Mouse (Mus musculus) heart, embryonic 15.5 days (tissue): Measurements from ENCODE around the gene Adat1. TPM values are rescaled to one million over a fixed set of nuclear protein-coding genes. Genes with fewer than 3 reads are reported as not detected.

Source experiments
- ATAC-seq: fragments of 200-750 bp; cut with Nextera tagmentation; replicated peaks from 2 replicates; pipeline ENCODE4 v1.8.0; 2017; ENCODE audit warnings: low read depth, moderate TSS enrichment; ENCODE audit not compliant: insufficient number of reproducible peaks, insufficient read depth, low FRiP score
- H3K27ac ChIP-seq: fragments of 300-500 bp; sonication (generic); 2 replicates; pipeline ENCODE4 v1.5.1; 2015; ENCODE audit warnings: mild to moderate bottlenecking, inconsistent platforms
- H3K27me3 ChIP-seq: fragments of 300-500 bp; sonication (generic); 2 replicates; pipeline ENCODE4 v1.6.1; 2015; ENCODE audit warnings: inconsistent platforms
- H3K36me3 ChIP-seq: fragments of 300-500 bp; sonication (generic); 2 replicates; pipeline ENCODE4 v1.6.1; 2015; ENCODE audit warnings: mild to moderate bottlenecking, inconsistent platforms
- H3K4me1 ChIP-seq: fragments of 300-500 bp; sonication (generic); replicated peaks from 2 replicates; pipeline ENCODE4 v1.6.1; 2015; ENCODE audit warnings: inconsistent platforms
- H3K4me2 ChIP-seq: fragments of 300-500 bp; sonication (generic); 2 replicates; pipeline ENCODE4 v1.6.1; 2015; ENCODE audit warnings: inconsistent platforms, mild to moderate bottlenecking, moderate library complexity
- H3K4me3 ChIP-seq: fragments of 300-500 bp; sonication (generic); 2 replicates; pipeline ENCODE4 v1.5.1; 2015; ENCODE audit warnings: mild to moderate bottlenecking, inconsistent platforms
- H3K9ac ChIP-seq: fragments of 300-500 bp; sonication (generic); 2 replicates; pipeline ENCODE4 v1.6.1; 2015; ENCODE audit warnings: mild to moderate bottlenecking, inconsistent platforms
- H3K9me3 ChIP-seq: fragments of 300-500 bp; sonication (generic); replicated peaks from 2 replicates; pipeline ENCODE4 v1.6.1; 2016; ENCODE audit warnings: inconsistent platforms
- WGBS: fragments of 180-500 bp; shearing (Covaris S2); methylation state at CpG from one replicate; pipeline ENCODE4 v1.1.7; 2015; ENCODE audit warnings: mixed read lengths; 5-methylcytosine and 5-hydroxymethylcytosine counted together
- polyA plus RNA-seq: library from polyadenylated mRNA; unstranded; fragments of >200 nt; fragmentation: Nextera tagmentation; extraction: Ambion mirVana; gene quantifications from 2 replicates; pipeline ENCODE4 v1.2.1, GENCODE M21; 2015

The Adat1 gene
- polyA plus RNA-seq, 1 experiment from 2014 or later = 4.8 TPM

- Histone ChIP-seq H3K36me3 (peaks cover 52% of the 10 kb centered on the region), H3K9me3 (no peaks in the 10 kb centered on the region)
Observed at GRCm38 (mm10) chr8:112005601-112006000, 13.5 kb upstream of the Adat1 start.

GRCm38 (mm10) chr8:112004754-112005153, 12.7 kb upstream of the Adat1 start:
- Histone ChIP-seq H3K9ac (no peak overlapping the region), H3K4me3 (no peak overlapping the region), H3K27ac (no peak overlapping the region), H3K4me2 (no peak overlapping the region), H3K4me1 (no peaks in the 10 kb centered on the region), H3K9me3 (no peaks in the 10 kb centered on the region), H3K36me3 (peaks cover 61% of the 10 kb centered on the region), H3K27me3 (no peaks in the 10 kb centered on the region)
- no peak for ATAC-seq

More at GRCm38 (mm10) chr8:112005601-112006000, 13.5 kb upstream of the Adat1 start:
- Histone ChIP-seq H3K27ac (no peak overlapping the region), H3K4me2 (no peak overlapping the region), H3K4me1 (peaks cover 6% of the 10 kb centered on the region), H3K4me3 (no peak overlapping the region), H3K9ac (no peak overlapping the region), H3K27me3 (no peaks in the 10 kb centered on the region)
- 86% methylated on average over 6 of the region's 6 CpGs for WGBS
- ATAC-seq = no peak

GRCm38 (mm10) chr8:111992703-111993039, 569 bp upstream of the Adat1 start:
- ATAC-seq = no peak
- H3K27me3 ChIP-seq = no peaks in the 10 kb centered on the region
- peak overlapping the region; percentile 95; the same call in 1 of the 2 replicates for H3K4me3 ChIP-seq
- no peaks in the 10 kb centered on the region for H3K9me3 ChIP-seq
- no peak overlapping the region for H3K9ac ChIP-seq
- H3K4me1 ChIP-seq = peaks cover 9% of the 10 kb centered on the region; the same call in 1 of the 2 replicates
- peaks cover 55% of the 10 kb centered on the region for H3K36me3 ChIP-seq
- H3K4me2 ChIP-seq = peak overlapping the region; percentile 83; the same call in 1 of the 2 replicates
- WGBS = 65% methylated on average over 3 of the region's 3 CpGs
- no peak overlapping the region for H3K27ac ChIP-seq

GRCm38 (mm10) chr8:111991278-111991677, 824 bp downstream of the Adat1 start:
- Histone ChIP-seq H3K27ac (no peak overlapping the region), H3K9ac (0 out of 2 replicates have a peak overlapping the region, but pooled peaks have one; percentile 86), H3K4me1 (peaks cover 9% of the 10 kb centered on the region; the same call in 1 of the 2 replicates), H3K27me3 (no peaks in the 10 kb centered on the region), H3K36me3 (peaks cover 43% of the 10 kb centered on the region), H3K9me3 (no peaks in the 10 kb centered on the region), H3K4me3 (peak overlapping the region; percentile 95), H3K4me2 (peak overlapping the region; percentile 83)
- whole genome bisulfite sequencing = 54% methylated on average over 8 of the region's 8 CpGs
- ATAC-seq = no peak

- Histone ChIP-seq H3K4me1 (peaks cover 12% of the 10 kb centered on the region; the same call in 1 of the 2 replicates), H3K27me3 (no peaks in the 10 kb centered on the region), H3K4me2 (no peak overlapping the region), H3K36me3 (peaks cover 30% of the 10 kb centered on the region), H3K9ac (no peak overlapping the region), H3K27ac (no peak overlapping the region), H3K4me3 (no peak overlapping the region), H3K9me3 (no peaks in the 10 kb centered on the region)
- WGBS = 16% methylated on average over 7 of the region's 7 CpGs
- ATAC-seq = no peak; the same call in 1 of the 2 replicates
Observed at GRCm38 (mm10) chr8:111989911-111990310, 2.2 kb downstream of the Adat1 start.

GRCm38 (mm10) chr8:111984511-111984910, 7.6 kb downstream of the Adat1 start:
- H3K9me3 ChIP-seq = no peaks in the 10 kb centered on the region
- H3K27ac ChIP-seq = no peak overlapping the region; the same call in 1 of the 2 replicates
- ATAC-seq = no peak
- no peak overlapping the region for H3K4me3 ChIP-seq
- no peaks in the 10 kb centered on the region for H3K27me3 ChIP-seq
- peaks cover 19% of the 10 kb centered on the region for H3K36me3 ChIP-seq
- no peak overlapping the region for H3K9ac ChIP-seq
- peaks cover 10% of the 10 kb centered on the region; the same call in 1 of the 2 replicates for H3K4me1 ChIP-seq
- no peak overlapping the region for H3K4me2 ChIP-seq
- WGBS = 57% methylated on average over 10 of the region's 10 CpGs

GRCm38 (mm10) chr8:111982116-111982515, 10.0 kb downstream of the Adat1 start:
- 74% methylated on average over 7 of the region's 7 CpGs for WGBS
- no peak for ATAC-seq
- peaks cover 11% of the 10 kb centered on the region; the same call in 1 of the 2 replicates for H3K36me3 ChIP-seq

GRCm38 (mm10) chr8:111978147-111978546, 14.0 kb downstream of the Adat1 start:
- peaks cover 20% of the 10 kb centered on the region for H3K36me3 ChIP-seq
- no peaks in the 10 kb centered on the region for H3K4me1 ChIP-seq
- no peak overlapping the region for H3K9ac ChIP-seq
- no peak overlapping the region for H3K4me3 ChIP-seq
- H3K27me3 ChIP-seq = no peaks in the 10 kb centered on the region
- 70% methylated on average over 10 of the region's 10 CpGs for WGBS
- no peak overlapping the region for H3K27ac ChIP-seq
- no peaks in the 10 kb centered on the region for H3K9me3 ChIP-seq
- H3K4me2 ChIP-seq = no peak overlapping the region
- ATAC-seq = no peak

More at GRCm38 (mm10) chr8:111982116-111982515, 10.0 kb downstream of the Adat1 start:
- Histone ChIP-seq H3K9ac (no peak overlapping the region), H3K27me3 (no peaks in the 10 kb centered on the region), H3K4me3 (no peak overlapping the region), H3K27ac (no peak overlapping the region), H3K4me2 (no peak overlapping the region), H3K4me1 (peaks cover 10% of the 10 kb centered on the region; the same call in 1 of the 2 replicates), H3K9me3 (no peaks in the 10 kb centered on the region)

- 68% methylated on average over 2 of the region's 2 CpGs for WGBS
- Histone ChIP-seq H3K4me3 (no peak overlapping the region), H3K27me3 (no peaks in the 10 kb centered on the region), H3K36me3 (peaks cover 18% of the 10 kb centered on the region), H3K27ac (no peak overlapping the region), H3K9me3 (no peaks in the 10 kb centered on the region), H3K4me1 (no peaks in the 10 kb centered on the region), H3K9ac (no peak overlapping the region), H3K4me2 (no peak overlapping the region)
- ATAC-seq = no peak
Observed at GRCm38 (mm10) chr8:111976326-111976725, 15.8 kb downstream of the Adat1 start.

GRCm38 (mm10) chr8:111975706-111976105, 16.4 kb downstream of the Adat1 start:
- Histone ChIP-seq H3K9me3 (no peaks in the 10 kb centered on the region), H3K4me1 (no peaks in the 10 kb centered on the region), H3K36me3 (peaks cover 18% of the 10 kb centered on the region), H3K4me3 (no peak overlapping the region), H3K27me3 (no peaks in the 10 kb centered on the region), H3K4me2 (no peak overlapping the region), H3K27ac (no peak overlapping the region), H3K9ac (no peak overlapping the region)
- WGBS = 96% methylated on average over 2 of the region's 2 CpGs
- ATAC-seq = no peak

GRCm38 (mm10) chr8:111974138-111974537, 18.0 kb downstream of the Adat1 start:
- no peak for ATAC-seq
- Histone ChIP-seq H3K27me3 (no peaks in the 10 kb centered on the region), H3K9ac (no peak overlapping the region), H3K9me3 (no peaks in the 10 kb centered on the region), H3K4me2 (no peak overlapping the region), H3K27ac (no peak overlapping the region), H3K4me3 (no peak overlapping the region), H3K4me1 (no peaks in the 10 kb centered on the region), H3K36me3 (peaks cover 18% of the 10 kb centered on the region)
- 94% methylated on average over 12 of the region's 12 CpGs for WGBS

GRCm38 (mm10) chr8:111968991-111969390, 23.1 kb downstream of the Adat1 start:
- H3K27me3 ChIP-seq = no peaks in the 10 kb centered on the region
- 55% methylated on average over 5 of the region's 5 CpGs for WGBS
- H3K36me3 ChIP-seq = peaks cover 8% of the 10 kb centered on the region
- no peaks in the 10 kb centered on the region for H3K9me3 ChIP-seq
- no peaks in the 10 kb centered on the region for H3K4me1 ChIP-seq
- no peak for ATAC-seq
- no peak overlapping the region for H3K4me3 ChIP-seq
- no peak overlapping the region for H3K4me2 ChIP-seq
- H3K9ac ChIP-seq = no peak overlapping the region
- no peak overlapping the region for H3K27ac ChIP-seq
